ENCODE assay signal across 27 mouse cellular contexts in the genomic region with DNA sequence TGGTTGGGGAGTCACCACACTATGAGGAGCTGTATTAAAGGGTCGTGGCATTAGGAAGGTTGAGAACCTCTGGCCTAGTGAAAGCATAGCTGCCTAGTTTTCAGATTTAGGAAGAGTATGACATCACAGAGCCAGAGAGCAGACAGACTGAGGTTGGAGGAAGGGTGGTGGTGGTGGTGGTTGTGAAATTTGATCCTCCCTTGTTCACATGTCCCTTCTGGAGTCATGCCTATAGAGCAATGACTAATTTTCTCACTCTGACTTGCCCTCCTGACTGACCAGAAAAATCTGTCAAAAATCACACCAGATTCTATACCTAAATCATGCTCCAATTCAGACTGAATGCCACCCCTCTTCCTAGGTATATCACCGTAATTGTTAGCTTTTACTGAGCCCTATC.
A peak's percentile ranks its signal among the peaks of the same experiment; 100 is the strongest.
DNase-seq lines count a peak whose midpoint lies in the region; ATAC-seq and TF ChIP-seq lines count a peak whose summit lies in the region.
"Had no signal": no experiment of that assay in that cellular context is flagged by ENCODE, and none has a peak within 500 bp of the region (broad histone marks: within the 10 kb centered on the region; RNA-seq: fewer than 3 reads in every experiment).

No protein-coding gene starts in this region.

- no peak overlapping the region for H3K4me2 ChIP-seq in liver, embryonic 11.5 days
- H3K4me2 ChIP-seq: forebrain, embryonic 12.5 days; limb, embryonic 12.5 days; liver, embryonic 13.5 days; lung, embryonic 14.5 days; midbrain, embryonic 12.5 days; neural tube, embryonic 13.5 days had no signal

- ATAC-seq in liver, embryonic 11.5 days (replicated peaks; ENCODE audit: low FRiP score), result no peak
- ATAC-seq: forebrain, postnatal 0 days; hindbrain, embryonic 16.5 days; Patski had no signal

- no peak overlapping the region for H3K4me3 ChIP-seq in liver, adult 2 months (ENCODE audit: insufficient read depth, low read depth, low read length)
- H3K4me3 ChIP-seq in liver, embryonic 11.5 days (ENCODE audit: low read depth, low read length), result no peak overlapping the region
- H3K4me3 ChIP-seq in macrophage (ENCODE audit: inconsistent target), result no peak overlapping the region
- H3K4me3 ChIP-seq: erythroblast, embryonic 14.5 days; forebrain, embryonic 12.5 days; limb, embryonic 12.5 days; liver, embryonic 13.5 days; midbrain, embryonic 12.5 days; neural tube, embryonic 13.5 days had no signal

- no peaks in the 10 kb centered on the region for H3K27me3 ChIP-seq in liver, adult 2 months (ENCODE audit: control insufficient read depth, insufficient read depth, low read length)
- H3K27me3 ChIP-seq in liver, embryonic 11.5 days (replicated peaks; ENCODE audit: control insufficient read depth, insufficient read depth, low read length), result no peaks in the 10 kb centered on the region
- H3K27me3 ChIP-seq: forebrain, embryonic 12.5 days; liver, embryonic 13.5 days; neural tube, embryonic 13.5 days; Patski had no signal

- intact Hi-C loops in left cerebral cortex, postnatal 36 days (cut with DNase I), result no loop called here

- 78% methylated on average over 2 of the region's 2 CpGs for WGBS in liver, adult 2 months
- 57% methylated on average over 2 of the region's 2 CpGs for WGBS in liver, embryonic 11.5 days
- 66% methylated on average over 2 of the region's 2 CpGs for WGBS in macrophage (ENCODE audit: missing documents)

- no peak for TF ChIP-seq POLR2A in liver, adult 2 months (IDR thresholded peaks at IDR 0.05; ENCODE audit: extremely low read depth, insufficient read depth, low read length)

- no peaks in the 10 kb centered on the region for H3K9me3 ChIP-seq in liver, embryonic 11.5 days (ENCODE audit: control insufficient read depth, low read length)
- H3K9me3 ChIP-seq: forebrain, embryonic 12.5 days; limb, embryonic 12.5 days; liver, embryonic 13.5 days; midbrain, embryonic 12.5 days; neural tube, embryonic 13.5 days had no signal

- H3K36me3 ChIP-seq in liver, adult 2 months (ENCODE audit: control insufficient read depth, insufficient read depth, low read length), result no peaks in the 10 kb centered on the region
- no peaks in the 10 kb centered on the region for H3K36me3 ChIP-seq in liver, embryonic 11.5 days (ENCODE audit: control insufficient read depth, insufficient read depth, low read length)
- H3K36me3 ChIP-seq in macrophage (ENCODE audit: inconsistent target), result no peaks in the 10 kb centered on the region
- H3K36me3 ChIP-seq: forebrain, embryonic 12.5 days; limb, embryonic 12.5 days; liver, embryonic 13.5 days; midbrain, embryonic 12.5 days; neural tube, embryonic 13.5 days had no signal

- no peak overlapping the region for H3K27ac ChIP-seq in liver, adult 2 months (replicated peaks; ENCODE audit: insufficient read depth, low read depth, low read length)
- H3K27ac ChIP-seq in liver, embryonic 11.5 days (ENCODE audit: low read depth, low read length), result no peak overlapping the region
- H3K27ac ChIP-seq in macrophage, result peak overlapping the region; percentile 38
- H3K27ac ChIP-seq: forebrain, embryonic 12.5 days; limb, embryonic 12.5 days; liver, embryonic 13.5 days; midbrain, embryonic 12.5 days; neural tube, embryonic 13.5 days had no signal

- H3K4me1 ChIP-seq in liver, adult 2 months (ENCODE audit: control insufficient read depth, insufficient read depth, low read length), result no peaks in the 10 kb centered on the region; the same call in 1 of the 2 replicates
- H3K4me1 ChIP-seq in liver, embryonic 11.5 days (replicated peaks; ENCODE audit: control insufficient read depth, insufficient read depth, low read length), result no peaks in the 10 kb centered on the region
- H3K4me1 ChIP-seq: forebrain, embryonic 12.5 days; limb, embryonic 12.5 days; liver, embryonic 13.5 days; midbrain, embryonic 12.5 days; neural tube, embryonic 13.5 days had no signal

- no peak overlapping the region for H3K9ac ChIP-seq in liver, adult 2 months (ENCODE audit: low read depth, low read length)
- H3K9ac ChIP-seq in liver, embryonic 11.5 days (ENCODE audit: low read depth, low read length), result no peak overlapping the region
- H3K9ac ChIP-seq: forebrain, embryonic 12.5 days; forebrain, postnatal 0 days; limb, embryonic 12.5 days; liver, embryonic 13.5 days; lung, embryonic 14.5 days; midbrain, embryonic 12.5 days; neural tube, embryonic 13.5 days had no signal

- no peaks in the 10 kb centered on the region for H3K79me2 ChIP-seq in liver, adult 2 months (ENCODE audit: control insufficient read depth, insufficient read depth, low read length)
- no peaks in the 10 kb centered on the region for H3K79me2 ChIP-seq in macrophage (ENCODE audit: inconsistent target)

- TF ChIP-seq CTCF in liver, adult 2 months (IDR thresholded peaks at IDR 0.05; ENCODE audit: low read depth, low read length), result no peak

- peak; percentile 18 for DNase-seq in liver, adult 2 months (ENCODE audit: extremely low read depth, low read depth, low spot score)
- DNase-seq in liver, embryonic 11.5 days (ENCODE audit: low spot score), result no peak
- DNase-seq in 3T3-L1 (ENCODE audit: low read depth, low spot score), result peak; percentile 81
- DNase-seq in NIH3T3 (ENCODE audit: low read depth), result peak; percentile 29
- DNase-seq in kidney, adult 8-10 months, result no peak
- DNase-seq in left cerebral cortex, postnatal 36 days (ENCODE audit: low spot score in 2 of 2), result no peak
- DNase-seq in heart, postnatal 4 days, result no peak
- DNase-seq: adrenal gland, postnatal 14 days; cerebellum, adult 18-20 months; cerebellum, postnatal 14 days; forebrain, postnatal 0 days; gastrocnemius, postnatal 10 days; heart, postnatal 14 days; kidney, adult 18-20 months; kidney, postnatal 36 days; liver, embryonic 13.5 days; lung, embryonic 14.5 days; thymus, adult 2 months; thymus, postnatal 4 days had no signal

Comparison
In these comparisons a context has a peak if more than half of its experiments do, and no peak if none do; other contexts are left out.
1. DNase-seq: peak in liver, adult 2 months (single experiment), 3T3-L1 (single experiment) and NIH3T3 (single experiment); none in liver, embryonic 11.5 days (single experiment), kidney, adult 8-10 months (0 of 2), left cerebral cortex, postnatal 36 days (0 of 2) and heart, postnatal 4 days (single experiment).